Mouse (Mus musculus): ENCODE results near the gene Hcst. TPM values are rescaled to one million over a fixed set of nuclear protein-coding genes. Genes with fewer than 3 reads are reported as not detected.

Hcst gene
- total RNA-seq, 2 experiments from 2014 or later: not detected

DNA sequence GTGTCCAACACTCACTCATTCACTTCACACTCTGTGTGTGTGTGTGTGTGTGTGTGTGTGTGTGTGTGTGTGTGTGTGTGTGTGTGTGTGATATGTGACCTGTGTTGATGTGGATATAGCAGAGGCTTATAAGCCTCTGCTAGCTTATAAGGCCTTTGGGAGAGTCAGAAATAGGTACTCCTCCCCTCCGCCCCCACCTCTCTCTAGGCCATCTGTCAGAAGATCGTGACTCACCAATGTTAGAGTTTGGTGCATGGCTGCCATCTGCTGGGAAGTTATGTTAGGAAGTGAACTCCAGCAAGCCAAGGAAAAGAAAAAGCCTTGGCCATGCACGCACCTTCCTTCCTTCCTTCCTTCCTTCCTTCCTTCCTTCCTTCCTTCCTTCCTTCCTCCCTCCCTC, 12.1 kb upstream of the Hcst start:
- DNase-seq: peak; percentile 77 to 84

DNA sequence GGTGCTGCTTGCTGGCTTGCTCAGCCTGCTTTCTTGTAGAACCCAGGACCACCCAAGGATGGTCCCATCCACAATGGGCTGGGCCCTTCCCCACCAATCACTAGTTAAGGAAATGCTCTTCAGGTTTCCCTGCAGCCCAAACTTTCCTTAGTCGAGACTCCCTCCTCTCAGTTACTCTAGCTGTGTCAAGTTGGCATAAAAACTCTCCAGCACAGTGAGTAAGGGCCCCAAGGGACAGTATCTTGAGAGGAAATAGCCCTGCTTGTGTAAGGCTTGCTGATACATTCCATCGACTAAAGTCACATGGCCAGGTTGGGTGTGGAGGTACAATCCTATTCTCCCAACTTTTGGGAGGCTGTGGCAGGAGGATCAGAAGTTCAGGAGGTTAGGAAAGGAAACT, 10.5 kb upstream of the Hcst start:
- DNase-seq: no peak

DNA sequence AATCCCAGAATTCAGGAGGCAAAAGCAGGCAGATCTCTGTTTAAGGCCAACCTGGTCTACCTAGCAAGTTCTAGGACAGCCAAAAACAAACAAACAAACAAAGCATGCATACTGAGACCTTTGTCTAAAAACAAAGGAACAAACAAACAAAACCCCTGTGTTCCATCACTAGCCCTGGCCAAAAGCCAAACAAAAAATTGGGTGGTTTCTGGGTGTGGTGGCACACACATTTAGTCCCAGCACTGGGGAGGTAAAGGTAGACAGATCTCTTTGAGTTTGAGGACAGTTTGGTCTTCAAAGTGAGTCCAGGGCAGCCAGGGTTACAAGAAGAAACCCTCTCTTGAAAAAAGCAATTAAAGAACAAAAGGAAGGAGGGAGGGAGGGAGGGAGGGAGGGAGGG, 9.7 kb upstream of the Hcst start:
- DNase-seq: no peak

DNA sequence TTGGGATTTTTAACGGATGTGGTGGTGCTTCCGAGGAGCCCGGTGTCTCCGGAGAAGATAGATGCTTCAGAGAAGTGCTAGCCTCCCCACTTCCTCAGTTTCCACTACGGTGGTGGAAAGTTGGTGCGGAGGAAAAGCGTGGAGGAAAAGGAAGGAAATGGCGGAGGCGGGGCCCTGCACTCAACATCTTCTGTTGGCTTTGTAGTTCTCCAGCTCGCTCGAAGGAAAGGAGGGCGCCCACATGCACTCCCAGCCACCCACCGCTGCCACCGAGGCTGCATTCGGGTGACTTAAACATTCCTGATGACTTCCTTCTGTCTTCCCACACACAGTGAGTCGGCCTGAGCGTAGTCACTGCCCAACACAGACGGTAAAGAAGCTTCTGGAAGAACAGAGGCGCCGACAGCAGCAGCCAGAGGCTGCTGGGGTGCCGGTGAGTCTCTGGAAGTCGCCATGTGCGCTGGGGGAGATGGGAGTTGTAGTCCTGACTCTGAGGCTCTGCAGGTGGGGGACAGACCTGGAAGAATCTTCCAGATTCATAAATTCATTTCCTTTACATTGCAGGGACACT, 3.5 kb upstream of the Hcst start:
- peak; percentile 50 to 51 for DNase-seq

DNA sequence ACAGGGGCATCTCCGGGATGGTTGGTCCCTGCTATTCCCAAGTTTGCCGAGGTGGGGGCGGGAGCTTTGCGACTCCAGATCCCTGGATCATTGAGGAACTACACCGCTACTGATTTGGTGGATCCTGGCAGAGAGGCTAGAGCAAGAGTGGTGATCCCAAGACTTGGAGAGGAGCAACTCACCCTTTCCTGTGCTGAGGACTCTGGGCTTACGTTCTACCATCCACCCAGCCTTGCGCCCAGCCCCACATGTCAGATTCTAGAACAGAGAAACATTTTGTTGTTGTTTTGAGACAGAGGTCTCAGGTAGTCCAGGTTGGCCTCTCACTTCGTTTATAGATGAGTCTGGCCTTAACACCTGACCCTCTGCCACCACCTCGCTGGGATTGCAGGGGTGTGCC, 2.9 kb upstream of the Hcst start:
- DNase-seq: no peak

DNA sequence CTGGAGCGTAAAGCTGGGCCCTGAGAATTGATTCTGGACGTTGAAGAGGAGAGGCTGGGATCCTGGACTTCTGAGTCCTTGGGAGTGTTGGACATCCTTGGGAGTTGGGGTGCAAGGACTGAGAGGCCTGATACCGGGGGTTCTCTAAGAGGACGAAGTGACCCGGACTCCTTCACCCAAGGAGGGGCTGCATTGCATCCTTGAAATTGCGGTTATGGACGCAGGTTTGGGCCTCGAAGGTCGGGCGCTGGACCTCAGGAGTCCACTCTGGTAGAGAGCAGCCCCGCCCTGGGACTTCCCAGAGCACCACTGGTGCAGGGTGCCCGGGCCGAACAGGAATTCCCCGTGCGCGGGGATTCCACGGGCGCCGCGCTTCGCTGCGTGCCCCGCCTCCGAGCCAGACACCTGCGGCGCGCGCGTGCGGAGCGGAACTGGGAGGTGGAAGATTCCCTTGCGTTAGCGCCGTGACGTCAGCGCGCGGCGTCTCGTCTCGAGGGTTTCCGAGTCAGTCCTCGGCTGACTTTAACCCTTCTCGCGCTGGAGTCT, 2.3 kb upstream of the Hcst start:
- peak; percentile 90 to 91 for DNase-seq

DNA sequence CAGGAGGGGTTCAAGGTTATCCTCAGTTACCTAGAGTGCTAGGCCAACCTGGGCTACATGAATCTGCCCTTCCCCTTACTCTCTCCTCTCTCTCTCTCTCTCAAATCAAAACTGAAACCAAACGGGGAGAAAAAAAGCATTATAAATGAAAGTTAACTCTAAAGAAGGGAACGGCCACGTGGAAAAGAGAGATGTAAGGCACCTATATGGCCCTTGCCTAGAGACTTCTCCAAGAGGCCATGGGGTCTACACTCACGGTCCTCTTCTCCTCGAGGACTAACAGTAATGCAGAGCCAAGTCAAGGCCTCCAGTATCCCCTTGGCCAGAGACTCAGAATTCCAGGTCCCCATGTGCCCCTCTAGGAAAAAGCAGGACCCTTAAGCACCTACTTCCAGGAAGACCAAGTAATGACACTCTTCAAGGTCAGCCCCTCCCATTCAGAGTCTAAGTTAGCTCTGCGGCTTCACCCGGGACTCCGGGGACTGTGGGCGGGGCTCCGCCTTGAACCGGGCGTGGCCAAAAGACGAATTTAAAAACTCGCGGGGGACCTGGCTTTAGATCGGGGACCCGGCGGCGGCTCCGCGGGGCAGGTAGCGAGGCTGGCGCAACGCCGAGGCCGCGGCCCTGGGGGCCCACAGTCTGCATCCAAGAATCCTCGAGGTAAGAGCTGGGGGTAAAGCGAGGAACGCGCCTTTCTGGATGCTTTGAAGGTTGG, 1.7 kb upstream of the Hcst start, which contains the start of gene Nfkbid:
Nfkbid (plus strand) TSS at position 558 of the 715 bp plus-strand sequence.
- DNase-seq: peak in 1 of 2 experiments; percentile 34

DNA sequence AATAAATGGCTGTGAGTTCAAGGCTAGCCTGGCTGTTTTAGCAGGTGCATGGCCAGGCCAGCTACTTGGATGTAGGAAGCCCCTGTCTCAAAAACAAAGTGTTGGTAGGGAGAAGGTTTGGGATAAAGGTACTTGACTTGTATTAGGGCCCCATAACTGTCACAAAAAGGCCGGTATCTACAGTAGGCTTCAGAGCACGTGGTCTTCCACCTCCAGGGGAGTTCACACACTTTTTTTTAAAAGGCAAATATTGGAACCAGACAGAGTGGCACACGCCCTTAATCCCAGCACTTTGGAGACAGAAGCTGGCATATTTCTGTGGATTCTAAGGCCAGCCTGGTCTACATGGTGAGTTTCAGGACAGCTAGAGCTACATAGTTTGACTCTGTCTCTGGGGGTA, 1.0 kb upstream of the Hcst start:
- DNase-seq: no peak

DNA sequence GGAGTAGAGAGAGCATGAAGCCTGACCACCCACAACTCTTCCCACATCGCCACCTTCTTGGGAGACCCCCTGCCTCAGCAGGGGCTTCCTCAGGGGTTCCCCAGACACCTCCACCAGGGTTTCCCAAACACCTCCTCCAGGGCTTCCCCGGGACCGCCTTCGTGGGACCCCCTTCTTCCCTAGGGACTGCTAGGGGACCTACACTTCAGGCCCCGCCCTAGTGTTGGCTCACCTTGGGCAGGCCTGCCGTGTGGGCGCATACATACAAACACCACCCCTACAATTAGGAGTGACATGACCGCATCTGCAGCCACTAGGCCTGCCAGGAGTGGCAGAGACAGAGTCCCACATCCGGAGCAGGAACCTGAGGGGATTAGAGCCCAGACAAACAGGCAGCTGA, 1.8 kb downstream of the Hcst start:
- DNase-seq: no peak

DNA sequence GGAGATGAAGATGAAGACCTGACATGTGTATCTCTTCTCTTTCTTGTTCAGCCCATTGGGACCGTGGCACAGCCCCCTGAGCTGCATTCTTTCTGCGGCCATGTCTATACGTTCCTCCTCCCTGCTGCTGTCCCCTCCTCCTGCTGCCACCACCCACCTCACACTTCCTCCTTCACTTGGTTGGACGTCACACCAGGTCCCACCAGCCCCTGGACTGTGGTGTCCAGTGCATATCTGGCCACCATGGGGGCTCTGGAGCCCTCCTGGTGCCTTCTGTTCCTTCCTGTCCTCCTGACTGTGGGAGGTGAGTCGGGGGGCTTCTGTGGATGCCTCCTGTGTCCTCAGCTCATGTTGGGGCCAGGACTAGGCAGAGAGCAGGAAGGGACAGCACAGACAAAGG, 6.1 kb downstream of the Hcst start, which contains the start of gene Tyrobp:
Tyrobp (plus strand) TSS at position 165 of the 400 bp plus-strand sequence.
- no peak for DNase-seq

DNA sequence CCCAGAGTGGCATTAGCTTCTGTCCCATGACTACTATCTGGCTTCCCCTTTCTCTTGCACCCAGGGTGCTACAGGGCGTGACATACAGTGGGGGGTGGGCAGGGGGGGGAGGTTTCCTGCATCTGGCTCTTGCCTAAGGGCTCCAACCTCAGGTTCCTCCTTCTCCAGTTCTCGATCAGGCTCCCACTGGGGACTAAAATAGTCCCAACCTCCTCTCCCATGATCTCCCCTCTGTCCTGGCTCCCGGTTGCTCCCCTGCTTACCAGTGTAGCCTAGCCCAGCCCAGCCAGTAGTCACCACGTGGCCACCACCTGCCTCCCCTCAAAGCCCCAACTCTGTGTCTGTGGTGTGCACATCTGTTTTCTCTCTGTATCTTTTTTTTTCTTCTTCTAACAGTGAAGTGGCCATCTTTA, 6.9 kb downstream of the Hcst start:
- no peak for DNase-seq

DNA sequence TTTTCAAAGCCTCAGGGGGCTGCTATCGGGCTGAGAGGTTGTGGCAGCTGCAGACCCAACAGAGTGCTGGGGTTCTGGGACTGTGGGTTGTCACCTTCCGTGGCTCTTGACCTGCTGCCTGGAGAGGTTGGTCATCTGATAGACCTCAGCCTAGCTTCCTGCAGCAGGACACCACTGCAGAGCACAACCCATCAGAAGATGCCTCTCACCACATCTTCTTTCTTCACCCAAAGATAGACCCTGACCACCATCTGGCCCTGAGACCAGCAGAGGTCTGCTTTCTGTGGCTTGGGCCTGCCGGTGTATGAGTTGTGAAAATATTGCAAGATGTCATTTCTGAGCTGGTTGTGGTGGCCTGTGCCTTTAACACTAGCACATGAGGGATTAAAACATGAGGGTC, 8.6 kb downstream of the Hcst start:
- no peak for DNase-seq

DNA sequence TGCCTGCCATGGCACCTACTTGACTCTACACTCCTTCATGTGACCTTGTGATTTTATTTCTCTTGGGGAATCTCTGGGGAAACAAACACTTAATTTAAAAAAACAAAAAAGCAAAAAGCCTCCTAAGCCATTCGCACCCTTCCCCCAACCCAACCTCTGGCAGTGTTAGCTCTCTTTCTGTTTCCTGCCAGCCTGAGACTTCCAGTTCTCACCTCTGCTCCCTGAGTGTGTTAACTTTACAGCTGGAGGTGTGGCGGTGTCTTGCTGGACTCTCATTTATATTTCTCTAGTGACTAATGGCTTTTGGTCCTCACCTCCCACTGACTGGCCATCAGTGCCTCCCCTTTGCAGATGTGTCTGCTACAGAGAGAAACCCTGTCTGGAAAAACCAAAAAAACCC, 9.9 kb downstream of the Hcst start:
- no peak for DNase-seq

DNA sequence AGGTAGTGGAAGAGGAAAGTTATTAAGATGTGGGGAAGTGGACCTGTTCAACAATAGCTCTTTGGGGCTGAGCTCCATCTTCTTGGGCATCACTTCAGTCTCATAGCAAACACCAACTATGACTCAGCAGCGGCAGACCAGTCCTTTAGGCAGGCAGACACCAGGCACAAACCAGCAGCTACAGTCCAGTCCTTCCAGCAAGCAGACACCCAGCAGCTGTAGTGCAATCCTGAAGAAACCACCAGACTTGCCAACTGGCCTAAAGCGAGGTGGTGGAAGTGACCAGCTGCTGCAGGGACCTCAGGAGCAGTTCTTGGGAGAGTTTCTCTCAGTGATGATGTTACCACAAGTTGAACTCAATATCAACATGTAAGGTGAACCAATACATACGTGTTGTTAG, 11.0 kb downstream of the Hcst start:
- DNase-seq: no peak

DNA sequence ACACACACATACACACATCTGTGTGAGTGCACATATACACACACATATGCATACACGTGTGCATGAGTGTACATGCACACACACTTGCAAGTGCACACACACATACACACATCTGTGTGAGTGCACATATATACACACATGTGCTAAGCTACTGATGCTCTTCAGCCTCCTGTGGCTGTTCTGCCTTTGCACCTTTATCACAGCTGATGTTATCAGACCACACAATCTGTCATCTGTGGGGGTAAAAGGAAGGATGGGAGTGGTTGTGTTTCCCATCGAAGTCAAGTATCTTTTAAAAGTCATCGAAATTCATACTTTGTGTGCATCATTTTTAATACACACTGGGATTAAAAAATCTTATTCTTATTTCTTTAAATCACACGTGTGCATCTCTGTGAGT, 17.3 kb downstream of the Hcst start:
- no peak for DNase-seq

DNA sequence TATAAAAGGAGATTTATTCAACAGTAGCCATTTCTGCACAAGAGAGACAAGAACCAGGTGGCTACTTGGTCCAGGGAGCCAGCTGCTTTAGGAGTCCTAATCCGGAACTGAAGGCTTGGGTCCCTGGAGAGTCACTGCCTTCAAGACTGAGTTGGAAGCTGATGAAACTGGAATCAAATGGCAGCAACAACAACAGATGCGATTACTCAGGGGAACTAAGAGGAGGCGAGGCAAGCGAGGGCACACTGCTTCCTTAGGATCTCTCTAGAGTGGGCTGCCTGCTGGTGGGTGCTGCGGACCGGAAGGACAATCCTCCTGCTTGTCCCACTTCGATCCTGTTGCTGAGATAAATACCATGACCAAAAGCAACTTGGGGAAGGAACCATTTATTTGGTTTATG, 20.0 kb downstream of the Hcst start:
- no peak for DNase-seq

DNA sequence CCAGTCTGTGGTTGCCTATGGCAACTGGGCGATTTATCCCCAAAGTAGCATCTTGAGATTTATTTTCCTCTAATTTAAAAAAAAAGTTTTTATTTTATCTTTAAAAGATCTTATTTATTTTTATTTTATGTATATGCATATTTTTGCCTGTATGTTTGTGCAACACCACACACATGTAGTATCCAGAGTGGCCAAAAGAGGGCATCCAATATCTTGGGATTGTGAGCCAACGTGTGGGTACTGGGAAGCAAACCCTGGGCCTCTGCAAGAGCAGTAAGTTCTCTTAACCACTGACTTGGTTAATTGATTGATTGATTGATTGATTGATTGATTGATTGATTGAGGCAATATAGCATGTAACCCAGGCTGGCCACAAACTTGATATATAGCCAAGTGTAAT, 24.8 kb downstream of the Hcst start:
- DNase-seq: no peak

DNA sequence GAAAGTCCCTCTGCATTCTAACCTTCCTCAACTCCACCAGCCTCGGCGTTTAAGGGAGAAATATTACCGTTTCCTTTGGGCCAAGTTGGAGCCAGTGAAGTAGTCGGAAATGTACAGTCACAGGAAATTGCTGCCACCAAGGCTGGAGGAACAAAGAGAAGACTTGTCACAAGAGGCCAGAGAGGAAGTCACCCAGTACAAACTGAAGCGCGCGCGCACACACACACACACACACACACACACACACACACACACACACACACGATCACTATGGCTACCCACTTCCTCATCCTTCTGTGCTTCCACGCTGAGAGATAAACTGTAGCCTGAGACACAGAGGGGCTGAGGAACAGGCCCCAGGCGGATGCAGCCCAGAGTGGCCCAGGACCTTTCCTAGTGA, 25.3 kb downstream of the Hcst start:
- no peak for DNase-seq

DNA sequence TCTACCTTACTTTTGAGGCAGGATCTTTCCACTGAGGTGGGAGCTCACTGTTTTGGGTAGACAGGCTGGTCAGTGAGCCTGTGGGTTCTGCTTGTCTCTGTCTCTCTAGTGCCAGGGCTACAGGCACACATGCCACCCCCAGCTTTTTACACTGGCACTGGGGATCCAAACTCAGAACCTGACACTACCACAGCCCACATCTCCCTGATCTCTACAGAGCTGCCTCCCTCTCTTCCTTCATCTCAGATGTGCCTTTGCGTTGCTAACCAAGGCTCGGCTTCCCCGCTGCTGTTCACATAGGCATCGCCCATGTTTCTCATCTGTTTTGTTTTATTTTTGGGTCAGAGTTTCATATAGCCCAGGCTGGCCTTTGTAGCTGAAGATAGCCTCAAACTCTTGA, 26.0 kb downstream of the Hcst start:
- no peak for DNase-seq

DNA sequence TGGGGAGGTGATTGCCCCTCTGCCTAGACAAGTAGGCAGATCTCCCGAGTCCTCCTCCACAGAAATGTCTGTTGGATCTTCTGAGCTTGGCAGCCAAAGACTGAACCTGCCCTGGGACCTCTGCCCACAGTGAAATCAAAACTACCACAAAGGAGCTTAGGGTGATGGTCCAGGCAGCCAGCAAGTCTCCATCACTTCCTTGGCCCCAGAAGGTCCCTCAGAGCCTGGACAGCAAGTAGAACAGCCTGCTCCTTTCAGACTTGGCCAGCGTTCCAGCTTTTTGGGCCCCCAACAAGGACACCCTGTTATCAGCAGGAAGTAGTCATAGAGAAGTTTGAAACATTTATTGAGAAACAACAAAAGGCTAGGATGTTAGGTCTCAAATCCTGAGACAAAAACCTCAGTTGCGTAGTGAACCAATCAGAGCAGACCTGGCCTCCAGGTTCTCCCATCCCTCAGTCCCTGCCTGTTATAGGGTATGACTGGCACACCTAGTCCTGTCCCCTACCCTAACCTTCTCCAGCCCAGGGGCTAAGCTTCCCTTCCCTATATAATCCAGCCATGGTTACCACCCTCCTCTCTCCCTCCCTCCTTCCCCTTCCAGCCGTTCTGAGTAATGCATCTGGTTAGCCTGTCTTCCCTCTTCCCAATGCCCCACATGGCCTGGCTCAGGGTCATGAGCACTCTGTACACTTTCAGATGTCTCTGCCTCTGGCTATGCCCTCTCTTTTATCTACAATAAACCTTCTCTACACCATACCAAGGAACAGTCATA, 26.7 kb downstream of the Hcst start:
- no peak for DNase-seq

DNA sequence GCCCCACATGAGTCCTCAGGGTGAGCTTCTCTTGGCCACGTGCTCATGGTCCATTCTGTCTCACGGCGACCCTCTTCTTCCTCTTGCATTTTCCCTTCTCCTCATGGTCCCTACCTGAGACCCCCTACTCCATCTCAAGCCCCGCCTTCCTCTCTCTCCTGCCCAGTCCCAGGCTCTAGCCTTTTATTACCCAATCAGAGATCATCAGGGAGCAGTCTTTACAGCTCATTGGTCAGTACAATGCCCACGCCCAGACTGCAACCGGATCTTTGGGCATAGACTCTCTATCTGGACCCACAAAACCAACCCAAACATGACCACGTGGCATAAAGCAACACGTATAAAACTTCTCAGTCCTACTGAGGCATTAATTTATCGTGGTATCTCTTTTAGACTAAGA, 35.5 kb downstream of the Hcst start:
- DNase-seq: no peak

DNA sequence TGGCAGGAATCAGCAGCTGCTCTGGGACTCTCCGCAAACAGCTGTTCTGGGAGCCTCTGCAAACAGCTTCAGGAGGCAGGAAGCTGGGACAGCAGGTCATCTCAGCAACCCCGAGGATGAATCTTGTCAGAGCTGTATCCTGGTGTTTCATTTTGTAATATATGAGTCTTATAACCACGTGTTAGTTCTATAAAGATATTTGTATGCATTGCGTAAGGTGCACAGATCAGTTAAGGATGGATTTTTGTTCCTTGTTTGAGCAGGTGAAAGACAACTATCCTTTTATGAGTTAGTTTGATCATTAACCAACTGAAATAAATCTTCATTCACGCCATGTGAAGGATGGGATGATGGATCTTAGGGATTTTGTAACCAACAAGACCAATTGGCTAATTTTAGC, 39.6 kb downstream of the Hcst start:
- DNase-seq: no peak

DNA sequence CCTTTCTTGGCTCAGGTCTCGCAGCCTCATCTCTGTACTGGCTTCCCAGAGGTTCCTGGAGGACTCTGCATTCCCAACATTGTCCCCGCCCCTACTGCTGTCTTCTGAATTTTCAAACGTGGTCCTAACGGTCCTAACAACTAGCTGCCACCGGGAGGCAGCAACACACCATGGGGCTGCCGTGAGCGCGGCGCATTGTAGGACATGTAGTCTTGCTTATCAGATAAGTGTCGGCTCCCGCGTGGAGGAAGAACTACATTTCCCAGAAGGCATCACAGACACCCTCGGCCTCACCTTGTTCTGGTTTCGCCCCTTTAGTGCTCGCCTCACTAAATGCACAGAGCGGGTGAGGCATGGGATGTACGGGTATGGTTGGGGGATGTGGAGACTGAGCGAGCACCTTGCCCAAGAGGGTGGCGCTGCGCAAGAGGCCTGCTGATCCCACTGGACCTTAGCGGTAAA, 46.1 kb downstream of the Hcst start:
- peak; percentile 93 to 95 for DNase-seq
